Mouse (Mus musculus) embryonic fibroblast, embryonic 13.5 days (primary cell): ENCODE measurements around the gene Slc41a2.

Experiments
- CTCF ChIP-seq: IDR thresholded peaks from 2 replicates; pipeline ENCODE4 v1.5.1; 2011; ENCODE audit warnings: mild to moderate bottlenecking, control low read depth, low read length, moderate library complexity, borderline replicate concordance; ENCODE audit not compliant: insufficient read depth
- POLR2A ChIP-seq: IDR thresholded peaks from 2 replicates; pipeline ENCODE4 v1.6.1; 2011; ENCODE audit warnings: low read depth, mild to moderate bottlenecking, control low read depth, low read length, moderate library complexity

DNA sequence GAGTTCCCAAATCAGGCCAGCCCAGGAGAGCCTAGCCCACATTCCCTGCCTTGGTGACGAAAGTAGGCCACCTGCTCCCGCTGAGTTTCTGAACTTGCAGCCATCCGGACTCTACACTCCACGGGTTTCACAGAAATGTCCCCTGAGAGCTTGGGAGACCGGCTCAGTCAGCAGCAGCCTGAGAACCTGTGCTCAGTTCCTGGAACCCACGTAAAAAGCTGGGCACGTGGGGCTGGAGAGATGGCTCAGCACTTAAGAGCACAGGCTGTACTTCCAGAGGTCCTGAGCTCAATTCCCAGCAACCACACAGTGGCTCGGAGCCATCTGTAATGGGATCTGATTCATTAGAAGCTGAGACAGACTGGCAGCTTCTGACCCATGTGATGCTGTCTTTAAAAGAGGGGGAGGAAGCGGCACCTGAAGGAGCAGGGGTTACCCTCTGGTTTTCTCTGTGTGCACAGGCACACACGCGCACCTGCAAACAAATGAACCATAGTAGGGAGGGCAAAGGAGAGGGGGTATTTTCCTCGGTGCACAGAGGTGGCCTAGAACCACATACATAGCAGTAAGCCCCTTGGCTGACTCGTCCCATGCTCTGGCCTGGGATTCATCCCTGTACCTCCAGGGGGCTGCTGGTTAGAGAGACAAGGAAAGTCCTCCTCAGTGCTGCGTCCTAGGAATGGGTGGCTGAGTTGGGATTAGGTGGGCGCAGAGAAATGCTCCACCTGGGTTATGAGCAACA, 155.7 kb downstream of the Slc41a2 start:
- TF ChIP-seq CTCF (no peak), POLR2A (no peak)
